Mouse (Mus musculus): ENCODE results near the gene Rnft1. TPM values are rescaled to one million over a fixed set of nuclear protein-coding genes. Genes with fewer than 3 reads are reported as not detected.
"Not testable (repeated sequence)": the region's sequence is repeated elsewhere in the genome, so short reads cannot be mapped to it uniquely, and the experiment has no call there.

The Rnft1 gene
- polyA plus RNA-seq, 1 experiment from 2014 or later: 23.7 TPM

DNA sequence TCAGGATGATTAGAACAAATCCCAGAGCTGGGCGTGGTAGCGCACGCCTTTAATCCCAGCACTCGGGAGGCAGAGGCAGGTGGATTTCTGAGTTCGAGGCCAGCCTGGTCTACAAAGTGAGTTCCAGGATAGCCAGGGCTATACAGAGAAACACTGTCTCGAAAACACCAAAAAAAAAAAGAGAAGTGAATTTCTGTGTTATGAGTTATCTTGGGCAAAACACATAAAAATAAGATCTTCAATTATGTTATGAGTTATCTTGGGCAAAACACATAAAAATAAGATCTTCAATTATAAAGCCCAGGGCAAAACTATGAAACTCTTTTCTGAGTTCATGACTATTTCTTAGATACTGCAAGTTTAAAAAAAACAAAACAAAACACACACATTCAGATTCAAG is 48.8 kb downstream of the Rnft1 start:
- H3K9me3 ChIP-seq (replicated peaks); DNase-seq (ENCODE audit: low spot score); H3K4me3 ChIP-seq; H3K4me1 ChIP-seq; H3K27me3 ChIP-seq (ENCODE audit: low read depth, poor library complexity, severe bottlenecking); H3K27ac ChIP-seq (replicated peaks): not testable (repeated sequence)
- peaks cover 64% of the 10 kb centered on the region for H3K36me3 ChIP-seq
- 93% methylated on average over 6 of the region's 6 CpGs for WGBS

DNA sequence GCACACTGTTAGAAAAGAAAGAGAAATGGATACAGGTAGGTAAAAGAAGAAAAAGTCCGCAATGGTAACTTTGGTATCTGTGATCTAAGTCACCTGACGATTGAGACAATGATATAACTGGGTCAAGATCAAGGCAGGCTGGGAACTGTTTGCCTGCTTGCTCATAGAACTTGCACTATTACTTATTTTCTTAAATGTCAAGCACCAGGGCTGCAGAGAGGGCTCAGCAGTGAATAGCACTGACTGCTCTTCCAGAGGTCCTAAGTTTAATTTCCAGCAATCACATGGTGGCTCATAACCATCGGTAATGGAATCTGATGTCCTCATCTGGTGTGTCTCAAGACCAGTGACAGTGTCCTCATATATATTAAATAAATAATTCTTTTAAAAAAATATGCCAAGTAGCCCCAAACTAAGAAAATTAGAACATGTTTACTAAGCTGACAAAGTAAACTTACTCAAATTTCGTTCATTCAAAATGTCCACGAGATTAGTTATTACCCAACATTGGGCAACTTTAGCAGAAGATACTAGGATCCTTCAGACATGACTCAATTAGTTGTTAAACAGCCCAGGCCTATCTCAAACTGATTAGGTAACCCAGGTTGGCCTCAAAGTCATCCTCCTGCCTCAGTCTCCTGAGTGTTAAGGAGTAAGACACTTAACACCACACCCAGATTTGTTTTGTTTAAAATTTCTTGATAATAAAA is 49.9 kb downstream of the Rnft1 start:
- no peaks in the 10 kb centered on the region for H3K27me3 ChIP-seq (ENCODE audit: low read depth, poor library complexity, severe bottlenecking)
- 93% methylated on average over 5 of the region's 5 CpGs for WGBS
- no peak overlapping the region for H3K27ac ChIP-seq (replicated peaks)
- no peaks in the 10 kb centered on the region for H3K9me3 ChIP-seq (replicated peaks)
- DNase-seq (ENCODE audit: low spot score): no peak
- H3K4me1 ChIP-seq: no peaks in the 10 kb centered on the region
- peaks cover 59% of the 10 kb centered on the region for H3K36me3 ChIP-seq
- H3K4me3 ChIP-seq: no peak overlapping the region

DNA sequence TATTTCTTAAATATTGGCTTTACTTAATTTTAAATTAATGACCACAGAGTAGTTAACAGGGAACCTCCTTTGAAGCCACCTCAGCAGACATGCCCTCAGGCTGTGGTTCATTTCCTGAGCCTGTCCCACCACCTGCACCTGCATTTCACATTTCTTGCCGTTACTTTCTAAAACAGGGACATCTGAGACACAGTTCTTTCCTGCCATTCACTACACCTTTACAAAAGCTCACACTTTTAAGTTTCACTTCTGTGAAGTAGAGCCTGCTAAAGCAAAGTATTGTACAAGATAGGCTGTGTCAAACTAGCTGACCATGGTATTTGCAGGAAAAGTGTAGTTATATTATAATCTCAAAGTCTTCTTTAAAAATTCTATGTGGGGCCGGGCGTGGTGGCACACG is 54.3 kb downstream of the Rnft1 start:
- Histone ChIP-seq H3K36me3 (peaks cover 25% of the 10 kb centered on the region), H3K4me3 (no peak overlapping the region), H3K27ac (replicated peaks) (no peak overlapping the region), H3K27me3 (ENCODE audit: low read depth, poor library complexity, severe bottlenecking) (no peaks in the 10 kb centered on the region), H3K4me1 (peaks cover 13% of the 10 kb centered on the region), H3K9me3 (replicated peaks) (no peaks in the 10 kb centered on the region)
- 93% methylated on average over 4 of the region's 4 CpGs for WGBS
- DNase-seq (ENCODE audit: low spot score): no peak

DNA sequence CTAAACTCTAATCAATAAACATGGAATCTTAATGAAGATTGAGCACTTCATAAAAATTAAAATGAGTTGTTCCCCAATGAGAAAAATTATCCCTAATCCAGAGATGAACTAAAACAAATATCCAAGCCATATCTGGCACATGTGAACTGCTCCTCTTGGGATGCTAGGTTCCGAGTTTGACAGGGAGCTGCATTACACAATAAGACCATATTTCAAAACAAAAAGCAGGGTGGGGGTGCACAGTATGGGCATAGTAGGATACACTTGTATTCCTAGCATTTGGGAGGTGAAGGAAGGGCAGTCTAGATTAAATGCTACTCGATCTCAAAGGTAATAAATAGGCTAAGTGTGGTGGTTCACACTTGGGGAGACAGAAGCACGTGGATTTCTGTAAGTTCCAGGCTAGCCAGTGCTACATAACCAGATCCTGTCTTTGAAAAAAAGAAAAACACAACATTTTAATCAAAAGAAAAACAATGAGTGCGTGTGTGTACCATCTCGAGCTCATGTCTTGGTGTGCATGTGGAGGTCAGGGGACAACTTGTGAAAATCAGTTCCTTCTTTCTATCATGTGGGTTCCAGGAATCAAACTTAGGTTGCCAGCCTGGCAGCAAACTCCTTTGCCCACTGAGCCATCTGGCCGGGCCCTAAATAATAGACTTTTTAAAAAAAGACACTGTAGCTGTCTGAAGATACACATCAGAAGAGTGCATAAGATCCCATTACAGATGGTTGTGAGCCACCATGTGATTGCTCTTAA is 55.4 kb downstream of the Rnft1 start:
- no peak for DNase-seq (ENCODE audit: low spot score)
- no peak overlapping the region for H3K4me3 ChIP-seq
- H3K4me1 ChIP-seq: peaks cover 16% of the 10 kb centered on the region
- 93% methylated on average over 6 of the region's 6 CpGs for WGBS
- H3K27me3 ChIP-seq (ENCODE audit: low read depth, poor library complexity, severe bottlenecking): no peaks in the 10 kb centered on the region
- H3K36me3 ChIP-seq: peaks cover 18% of the 10 kb centered on the region
- no peak overlapping the region for H3K27ac ChIP-seq (replicated peaks)
- H3K9me3 ChIP-seq (replicated peaks): no peaks in the 10 kb centered on the region

DNA sequence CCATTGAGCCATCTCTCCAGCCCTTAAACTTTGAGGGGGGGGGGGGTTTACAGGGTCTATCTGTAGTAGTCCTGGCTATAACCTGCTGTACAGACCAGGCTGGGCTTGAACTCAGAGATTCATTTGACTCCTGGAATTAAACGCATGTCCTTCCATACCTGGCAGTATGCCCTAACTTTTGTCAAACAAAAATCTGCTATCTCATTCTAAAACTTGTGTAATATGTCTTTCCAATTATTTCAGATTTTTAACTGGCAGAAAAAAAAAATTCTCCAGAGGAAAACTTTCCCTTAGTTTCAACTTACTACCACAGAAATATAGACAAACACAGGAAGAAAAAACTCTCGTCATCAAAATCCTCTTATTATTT is 56.0 kb downstream of the Rnft1 start:
- no peak for DNase-seq (ENCODE audit: low spot score)
- peaks cover 18% of the 10 kb centered on the region for H3K36me3 ChIP-seq
- no peaks in the 10 kb centered on the region for H3K27me3 ChIP-seq (ENCODE audit: low read depth, poor library complexity, severe bottlenecking)
- no peak overlapping the region for H3K27ac ChIP-seq (replicated peaks)
- H3K4me3 ChIP-seq: no peak overlapping the region
- peaks cover 19% of the 10 kb centered on the region for H3K4me1 ChIP-seq
- WGBS: 98% methylated on average over 2 of the region's 2 CpGs
- H3K9me3 ChIP-seq (replicated peaks): no peaks in the 10 kb centered on the region

DNA sequence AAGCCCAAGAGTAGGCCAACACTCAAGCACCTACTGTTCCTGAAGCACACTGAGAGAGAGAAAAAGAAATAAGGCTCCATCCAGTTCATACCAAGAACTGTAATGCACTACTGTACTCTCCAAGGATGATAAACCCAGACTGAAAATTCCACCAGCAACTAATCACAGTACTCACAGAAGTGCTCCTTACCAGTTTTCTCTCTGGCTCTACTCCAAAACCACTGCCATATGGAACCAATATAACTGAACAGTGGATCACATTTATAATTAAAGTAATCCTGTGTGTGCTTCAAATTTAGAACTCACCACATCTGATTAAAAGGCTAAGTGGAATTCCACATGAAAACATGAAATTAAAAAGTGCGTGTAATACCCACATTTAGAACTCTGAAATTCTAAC is 58.4 kb downstream of the Rnft1 start:
- 95% methylated on average over 1 of the region's 1 CpGs for WGBS
- DNase-seq (ENCODE audit: low spot score): no peak
- Histone ChIP-seq H3K9me3 (replicated peaks) (no peaks in the 10 kb centered on the region), H3K27ac (replicated peaks) (no peak overlapping the region), H3K4me1 (peaks cover 22% of the 10 kb centered on the region), H3K27me3 (ENCODE audit: low read depth, poor library complexity, severe bottlenecking) (no peaks in the 10 kb centered on the region), H3K36me3 (peaks cover 14% of the 10 kb centered on the region), H3K4me3 (peak overlapping the region; percentile 100; the same call in 1 of the 2 replicates)

DNA sequence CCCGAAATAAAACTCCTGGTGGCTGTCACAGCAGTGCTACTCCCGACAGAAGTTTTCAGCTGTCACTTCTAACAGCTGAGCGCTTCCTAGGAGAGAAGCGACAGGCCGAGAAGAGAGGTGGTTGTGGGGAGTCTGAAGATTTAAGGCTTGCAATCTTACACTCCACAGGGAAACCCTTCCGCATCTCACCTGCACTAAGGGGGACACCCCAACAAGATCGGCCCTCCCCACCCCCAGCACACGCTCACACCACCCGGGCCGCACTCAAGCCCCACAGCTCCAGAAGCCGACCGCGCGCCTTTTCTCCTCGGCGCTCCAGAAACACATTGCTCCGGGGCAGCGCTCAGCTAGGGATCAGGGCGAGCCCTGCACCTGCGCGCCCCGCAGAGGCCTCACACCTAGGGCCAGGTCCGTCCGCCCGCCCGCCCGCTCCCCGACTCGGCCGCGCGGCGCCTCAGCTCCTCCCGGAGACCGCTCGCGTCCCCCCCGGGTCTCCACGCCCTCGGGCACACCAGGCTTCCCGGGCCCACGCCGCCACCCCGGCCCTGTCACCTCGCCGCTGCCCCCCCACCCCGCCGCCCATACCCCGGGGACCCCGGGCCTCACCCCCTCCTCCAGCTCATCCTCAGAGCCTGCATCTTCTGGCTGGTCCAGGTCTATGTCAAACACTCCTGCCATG is 59.6 kb downstream of the Rnft1 start:
- Histone ChIP-seq H3K4me3 (peak overlapping the region; percentile 100), H3K27me3 (ENCODE audit: low read depth, poor library complexity, severe bottlenecking) (no peaks in the 10 kb centered on the region), H3K27ac (replicated peaks) (peak overlapping the region; percentile 95), H3K36me3 (peaks cover 10% of the 10 kb centered on the region), H3K4me1 (peaks cover 22% of the 10 kb centered on the region), H3K9me3 (replicated peaks) (no peaks in the 10 kb centered on the region)
- DNase-seq (ENCODE audit: low spot score): no peak
- WGBS: 1% methylated on average over 50 of the region's 50 CpGs

DNA sequence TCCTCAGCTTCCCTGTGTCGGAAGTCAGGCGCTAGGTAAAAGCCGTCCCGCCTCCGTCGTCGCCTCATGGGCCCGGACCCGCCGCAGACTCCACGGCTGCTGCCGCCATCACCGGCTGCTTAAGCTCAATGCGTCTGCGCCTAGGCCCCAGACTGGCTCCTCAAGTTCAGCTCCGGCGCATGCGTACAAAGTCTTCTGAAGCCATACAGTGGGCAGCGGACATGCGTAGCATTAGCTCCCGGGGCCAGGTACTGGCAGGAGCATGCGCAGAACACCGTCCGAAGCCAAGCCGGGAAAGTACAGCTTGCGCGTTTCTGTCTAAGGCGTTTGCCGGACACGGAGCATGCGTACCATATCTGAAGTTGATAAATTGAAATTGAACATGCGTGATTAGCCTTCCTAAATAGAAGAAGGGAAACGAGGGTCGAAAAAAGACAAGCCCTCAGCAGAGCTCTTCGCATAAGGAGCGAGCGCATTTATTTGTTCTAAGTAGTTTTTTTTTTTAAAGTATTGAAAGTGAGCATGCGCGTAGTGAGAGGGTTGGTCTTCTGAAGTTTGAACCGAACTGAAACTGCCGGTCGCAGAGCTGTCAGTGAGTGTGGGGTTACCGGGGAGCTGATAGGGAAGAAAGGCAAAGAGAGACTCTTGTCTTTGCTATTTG is 60.3 kb downstream of the Rnft1 start, which contains the start of the genes Rps6kb1 and Tubd1:
Gene Rps6kb1, minus strand, starts transcription at position 167 of the 661 bp plus-strand sequence.
Gene Tubd1, plus strand, starts transcription at position 353 of the 661 bp plus-strand sequence.
- H3K27me3 ChIP-seq (ENCODE audit: low read depth, poor library complexity, severe bottlenecking): no peaks in the 10 kb centered on the region
- peak; percentile 99 for DNase-seq (ENCODE audit: low spot score)
- H3K27ac ChIP-seq (replicated peaks): peak within 1 kb of the TSS; percentile 95
- H3K4me3 ChIP-seq: peak within 1 kb of the TSS; percentile 100
- peaks cover 22% of the 10 kb centered on the region for H3K4me1 ChIP-seq
- H3K9me3 ChIP-seq (replicated peaks): no peaks in the 10 kb centered on the region
- H3K36me3 ChIP-seq: peaks cover 14% of the 10 kb centered on the region
- under 1% methylated on average over 43 of the region's 43 CpGs for WGBS

DNA sequence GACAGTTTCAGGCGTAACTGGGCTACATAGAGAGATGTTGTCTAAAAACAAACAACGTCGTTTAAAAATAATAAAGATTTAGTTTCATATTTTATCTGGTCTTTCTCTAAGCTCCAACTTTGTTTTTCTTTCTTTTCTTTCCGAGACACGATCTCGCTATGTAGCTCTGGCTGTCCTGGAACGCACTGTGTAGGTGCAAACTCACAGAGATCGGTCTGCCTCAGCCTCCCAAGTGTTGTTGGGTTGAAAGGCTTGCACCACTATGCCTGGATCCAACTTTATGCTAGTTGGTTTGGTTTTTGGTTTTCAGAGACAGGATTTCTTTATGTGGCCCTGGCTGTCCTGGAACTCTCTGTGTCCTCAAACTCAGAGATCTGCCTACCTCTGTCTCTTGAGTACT is 61.1 kb downstream of the Rnft1 start:
- no peak for DNase-seq (ENCODE audit: low spot score)
- H3K4me1 ChIP-seq: peaks cover 22% of the 10 kb centered on the region
- no peaks in the 10 kb centered on the region for H3K9me3 ChIP-seq (replicated peaks)
- peak overlapping the region; percentile 100 for H3K4me3 ChIP-seq
- H3K27ac ChIP-seq (replicated peaks): peak overlapping the region; percentile 95
- no peaks in the 10 kb centered on the region for H3K27me3 ChIP-seq (ENCODE audit: low read depth, poor library complexity, severe bottlenecking)
- peaks cover 20% of the 10 kb centered on the region for H3K36me3 ChIP-seq
- WGBS: 82% methylated on average over 8 of the region's 8 CpGs

DNA sequence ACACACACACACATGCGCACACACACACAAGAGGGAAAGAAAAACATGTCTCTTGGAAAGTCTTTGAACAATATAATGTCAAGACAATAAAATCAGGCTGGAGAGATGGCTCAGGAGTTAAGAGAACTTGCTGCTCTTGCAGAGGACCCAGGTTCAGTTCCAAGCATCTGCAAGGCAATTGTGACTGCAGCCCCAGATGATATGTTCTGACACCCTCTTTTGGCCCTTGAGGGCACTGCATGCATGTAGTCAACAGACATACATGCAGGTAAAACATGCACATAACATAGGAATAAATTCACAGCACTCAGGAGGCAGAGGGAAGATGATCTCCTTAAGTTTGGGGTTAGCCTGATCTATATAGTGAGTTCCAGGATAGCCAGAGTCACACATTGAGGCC is 63.0 kb downstream of the Rnft1 start:
- no peak for DNase-seq (ENCODE audit: low spot score)
- H3K27ac ChIP-seq (replicated peaks): no peak overlapping the region
- H3K9me3 ChIP-seq (replicated peaks): no peaks in the 10 kb centered on the region
- no peak overlapping the region for H3K4me3 ChIP-seq
- H3K27me3 ChIP-seq (ENCODE audit: low read depth, poor library complexity, severe bottlenecking): no peaks in the 10 kb centered on the region
- 100% methylated on average over 1 of the region's 1 CpGs for WGBS
- H3K4me1 ChIP-seq: peaks cover 22% of the 10 kb centered on the region
- peaks cover 22% of the 10 kb centered on the region for H3K36me3 ChIP-seq
